Mouse (Mus musculus) stomach, embryonic 14.5 days (tissue): Measurements from ENCODE around the gene Atf6. TPM values are rescaled to one million over a fixed set of nuclear protein-coding genes. Genes with fewer than 3 reads are reported as not detected.
A peak's percentile ranks its signal among the peaks of the same experiment; 100 is the strongest.

Experiments used
- ATAC-seq: fragments of 200-750 bp; cut with Nextera tagmentation; 2 replicates; pipeline ENCODE4 v1.8.0; 2017; ENCODE audit warnings: low read depth, moderate TSS enrichment; ENCODE audit not compliant: insufficient number of reproducible peaks, insufficient read depth, low FRiP score
- H3K27ac ChIP-seq: fragments of 300-500 bp; sonication (generic); 2 replicates; pipeline ENCODE4 v1.5.1; 2014; ENCODE audit warnings: mild to moderate bottlenecking, low read length, moderate library complexity, mixed read lengths
- H3K27me3 ChIP-seq: fragments of 300-500 bp; sonication (generic); 2 replicates; pipeline ENCODE4 v1.6.1; 2014; ENCODE audit warnings: low read length, control low read depth, mixed read lengths; ENCODE audit not compliant: control insufficient read depth, insufficient read depth
- H3K36me3 ChIP-seq: fragments of 300-500 bp; sonication (generic); 2 replicates; pipeline ENCODE4 v1.6.1; 2014; ENCODE audit warnings: mild to moderate bottlenecking, control low read depth, low read length, moderate library complexity, mixed read lengths; ENCODE audit not compliant: control insufficient read depth, insufficient read depth
- H3K4me1 ChIP-seq: fragments of 300-500 bp; sonication (generic); 2 replicates; pipeline ENCODE4 v1.6.1; 2014; ENCODE audit warnings: low read length, control low read depth, mixed read lengths; ENCODE audit not compliant: control insufficient read depth, insufficient read depth
- H3K4me2 ChIP-seq: fragments of 300-500 bp; sonication (generic); replicated peaks from 2 replicates; pipeline ENCODE4 v1.6.1; 2014; ENCODE audit warnings: low read depth, low read length, control low read depth
- H3K4me3 ChIP-seq: fragments of 300-500 bp; sonication (generic); 2 replicates; pipeline ENCODE4 v1.5.1; 2014; ENCODE audit warnings: low read depth, low read length, control low read depth
- H3K9ac ChIP-seq: fragments of 300-500 bp; sonication (generic); replicated peaks from 2 replicates; pipeline ENCODE4 v1.6.1; 2014; ENCODE audit warnings: low read depth, mild to moderate bottlenecking, control low read depth, low read length, moderate library complexity, mixed read lengths
- H3K9me3 ChIP-seq: fragments of 300-500 bp; sonication (generic); 2 replicates; pipeline ENCODE4 v1.6.1; 2016; ENCODE audit warnings: low read depth, low read length, control low read depth; ENCODE audit not compliant: control insufficient read depth
- WGBS: fragments of 180-500 bp; shearing (Covaris S2); extraction: QIAGEN DNeasy Blood & Tissue Kit; methylation state at CpG from one replicate; pipeline ENCODE4 v1.1.7; 2014; 5-methylcytosine and 5-hydroxymethylcytosine counted together
- polyA plus RNA-seq: library from polyadenylated mRNA; unstranded; fragments of >200 nt; fragmentation: Nextera tagmentation; extraction: Ambion mirVana; gene quantifications from 2 replicates; pipeline ENCODE4 v1.2.1, GENCODE M21; 2014

Atf6 gene
- polyA plus RNA-seq, result 10.8 and 11.8 TPM in 2 replicates

- ATAC-seq, result peak; percentile 74
- Histone ChIP-seq H3K4me3 (peak within 1 kb of the TSS; percentile 95), H3K27me3 (no peaks in the 10 kb centered on the region), H3K9ac (peak within 1 kb of the TSS; percentile 74), H3K27ac (peak within 1 kb of the TSS; percentile 82), H3K4me2 (peak within 1 kb of the TSS; percentile 66), H3K4me1 (no peaks in the 10 kb centered on the region), H3K9me3 (no peaks in the 10 kb centered on the region), H3K36me3 (no peaks in the 10 kb centered on the region)
- under 1% methylated on average over 25 of the region's 25 CpGs for WGBS
These were observed at the start of gene Atf6 for GRCm38 (mm10) chr1:170867691-170868105. Atf6 (minus strand) TSS chr1:170867771.

GRCm38 (mm10) chr1:170915657-170916056 lies 48.1 kb upstream of the Atf6 start:
- WGBS, result 60% methylated on average over 5 of the region's 5 CpGs
- ATAC-seq, result no peak

GRCm38 (mm10) chr1:170912891-170913615 lies 45.5 kb upstream of the Atf6 start, which contains the start of gene Fcrlb:
Fcrlb (minus strand) TSS chr1:170912941.
- 76% methylated on average over 5 of the region's 5 CpGs for WGBS
- Histone ChIP-seq H3K4me3 (no peak within 1 kb of the TSS), H3K9me3 (no peaks in the 10 kb centered on the region), H3K27ac (no peak within 1 kb of the TSS), H3K36me3 (no peaks in the 10 kb centered on the region), H3K27me3 (peaks cover 7% of the 10 kb centered on the region; the same call in 1 of the 2 replicates), H3K4me2 (no peak within 1 kb of the TSS), H3K9ac (no peak within 1 kb of the TSS), H3K4me1 (peaks cover 5% of the 10 kb centered on the region; the same call in 1 of the 2 replicates)
- ATAC-seq, result no peak

More at GRCm38 (mm10) chr1:170915657-170916056, 48.1 kb upstream of the Atf6 start:
- no peak overlapping the region for H3K4me2 ChIP-seq
- H3K9me3 ChIP-seq, result no peaks in the 10 kb centered on the region
- H3K4me1 ChIP-seq, result no peaks in the 10 kb centered on the region
- H3K27me3 ChIP-seq, result no peaks in the 10 kb centered on the region
- no peak overlapping the region for H3K4me3 ChIP-seq
- no peaks in the 10 kb centered on the region for H3K36me3 ChIP-seq
- H3K27ac ChIP-seq, result no peak overlapping the region
- H3K9ac ChIP-seq, result no peak overlapping the region

- Histone ChIP-seq H3K27ac (no peak overlapping the region), H3K4me1 (peaks cover 7% of the 10 kb centered on the region; the same call in 1 of the 2 replicates), H3K36me3 (no peaks in the 10 kb centered on the region), H3K9ac (no peak overlapping the region), H3K27me3 (peaks cover 12% of the 10 kb centered on the region; the same call in 1 of the 2 replicates), H3K4me2 (no peak overlapping the region), H3K9me3 (no peaks in the 10 kb centered on the region), H3K4me3 (no peak overlapping the region)
- ATAC-seq, result no peak
- 81% methylated on average over 11 of the region's 11 CpGs for WGBS
These were observed 44.5 kb upstream of the Atf6 start for GRCm38 (mm10) chr1:170911907-170912660.

- Histone ChIP-seq H3K27me3 (peaks cover 20% of the 10 kb centered on the region; the same call in 1 of the 2 replicates), H3K36me3 (no peaks in the 10 kb centered on the region), H3K4me1 (peaks cover 7% of the 10 kb centered on the region; the same call in 1 of the 2 replicates), H3K9ac (no peak overlapping the region), H3K27ac (no peak overlapping the region), H3K4me2 (peak overlapping the region; percentile 93), H3K4me3 (peak overlapping the region; percentile 46), H3K9me3 (no peaks in the 10 kb centered on the region)
- 4% methylated on average over 21 of the region's 21 CpGs for WGBS
- no peak; the same call in 1 of the 2 replicates for ATAC-seq
These were observed 40.8 kb upstream of the Atf6 start for GRCm38 (mm10) chr1:170908341-170908740.

- Histone ChIP-seq H3K36me3 (no peaks in the 10 kb centered on the region), H3K4me1 (peaks cover 7% of the 10 kb centered on the region; the same call in 1 of the 2 replicates), H3K4me2 (peak overlapping the region; percentile 93), H3K9me3 (no peaks in the 10 kb centered on the region), H3K27ac (no peak overlapping the region), H3K9ac (no peak overlapping the region), H3K4me3 (peak overlapping the region; percentile 46), H3K27me3 (peaks cover 20% of the 10 kb centered on the region; the same call in 1 of the 2 replicates)
- under 1% methylated on average over 71 of the region's 71 CpGs for WGBS
- peak; percentile 64 for ATAC-seq
These were observed 40.1 kb upstream of the Atf6 start for GRCm38 (mm10) chr1:170907456-170908191.

GRCm38 (mm10) chr1:170907111-170907455 lies 39.5 kb upstream of the Atf6 start:
- Histone ChIP-seq H3K4me1 (peaks cover 7% of the 10 kb centered on the region; the same call in 1 of the 2 replicates), H3K9me3 (no peaks in the 10 kb centered on the region), H3K36me3 (no peaks in the 10 kb centered on the region), H3K27me3 (peaks cover 20% of the 10 kb centered on the region; the same call in 1 of the 2 replicates), H3K27ac (no peak overlapping the region), H3K4me2 (peak overlapping the region; percentile 93), H3K9ac (no peak overlapping the region), H3K4me3 (peak overlapping the region; percentile 46)
- 29% methylated on average over 11 of the region's 11 CpGs for WGBS
- ATAC-seq, result no peak

GRCm38 (mm10) chr1:170903485-170903884 lies 35.9 kb upstream of the Atf6 start:
- Histone ChIP-seq H3K9me3 (no peaks in the 10 kb centered on the region), H3K4me3 (no peak overlapping the region), H3K27me3 (peaks cover 17% of the 10 kb centered on the region; the same call in 1 of the 2 replicates), H3K4me1 (peaks cover 6% of the 10 kb centered on the region; the same call in 1 of the 2 replicates), H3K4me2 (no peak overlapping the region), H3K9ac (no peak overlapping the region), H3K27ac (no peak overlapping the region), H3K36me3 (no peaks in the 10 kb centered on the region)
- no peak for ATAC-seq
- 51% methylated on average over 5 of the region's 5 CpGs for whole genome bisulfite sequencing
